Mouse (Mus musculus): ENCODE data around the gene Tmem132e.

DNA sequence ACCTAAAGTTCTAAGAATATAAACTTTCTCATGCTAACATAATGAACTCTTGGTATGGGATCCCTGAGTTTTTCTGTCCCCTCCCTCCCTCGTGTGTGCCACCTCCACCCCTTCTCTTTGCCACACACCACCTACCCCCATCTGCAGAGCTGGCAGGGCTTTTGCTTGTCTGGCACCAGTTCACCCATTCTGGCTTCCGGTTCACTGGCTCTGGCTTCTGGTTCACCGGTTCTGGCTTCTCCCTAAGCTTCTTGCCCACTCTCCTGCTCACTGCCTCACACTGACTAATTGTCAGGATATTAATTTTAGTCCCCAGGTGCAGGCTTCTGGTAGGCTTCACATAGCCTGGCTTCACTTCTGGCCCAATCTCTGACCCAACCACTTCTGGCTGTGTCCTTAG lies 88.7 kb downstream of the Tmem132e start:
- TF ChIP-seq CTCF (IDR thresholded peaks at IDR 0.05; ENCODE audit: low read depth) (no peak), EP300 (IDR thresholded peaks at IDR 0.05; ENCODE audit: low read depth) (no peak)

All from heart, postnatal 0 days (tissue).